Mouse (Mus musculus): ENCODE measurements around the gene Disc1.

DNA sequence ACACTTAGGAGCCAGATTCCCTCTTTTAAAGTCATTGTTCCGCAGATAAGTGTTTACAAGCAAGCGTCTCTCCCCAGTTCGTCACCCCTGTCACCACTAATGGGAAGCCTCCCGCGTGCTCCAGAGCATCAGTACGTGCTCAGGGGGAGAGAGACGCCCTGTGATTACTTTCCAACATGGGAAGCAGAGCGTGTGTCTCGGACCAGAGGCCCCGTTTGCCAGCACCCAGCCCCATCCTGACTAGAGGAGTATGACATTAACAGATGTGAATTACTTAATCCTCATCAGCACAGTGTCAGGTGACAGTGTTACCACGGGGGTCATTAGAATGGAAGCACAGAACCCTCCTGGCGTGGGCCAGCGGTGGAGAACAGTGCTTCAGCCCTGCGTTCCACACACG is 15.3 kb upstream of the Disc1 start:
- no peak for TF ChIP-seq CTCF (IDR thresholded peaks at IDR 0.05; ENCODE audit: control insufficient read depth, insufficient read depth, insufficient read length)
- TF ChIP-seq USF1 (IDR thresholded peaks at IDR 0.05; ENCODE audit: low read depth) = no peak
- no peak for TF ChIP-seq CEBPB (IDR thresholded peaks at IDR 0.05; ENCODE audit: low read depth)
- TF ChIP-seq MYOG (IDR thresholded peaks at IDR 0.05; ENCODE audit: control insufficient read depth, extremely low read depth, insufficient read length) = no peak
